In the genomic region with DNA sequence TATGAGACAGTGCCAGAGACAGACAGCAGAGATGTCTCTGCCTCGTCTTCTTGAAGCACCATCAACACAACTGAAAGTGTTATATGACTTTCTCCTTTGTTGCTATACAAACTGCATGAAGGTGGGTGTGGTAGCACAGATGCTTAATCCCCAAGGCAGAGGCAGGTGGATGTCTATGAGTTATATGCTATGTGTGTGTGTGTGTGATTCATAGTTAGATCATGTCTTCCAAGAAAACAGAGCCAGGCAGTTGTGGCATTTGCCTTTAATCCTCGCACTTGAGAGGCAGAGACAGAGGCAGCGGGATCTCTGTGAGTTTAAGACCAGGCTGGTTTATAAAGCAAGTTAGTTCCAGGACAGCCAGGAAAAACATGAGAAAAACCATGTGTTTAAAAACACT, we compare ENCODE assay signal across 16 mouse cellular contexts.
"Had no signal": no experiment of that assay in that cellular context is flagged by ENCODE, and none has a peak within 500 bp of the region (broad histone marks: within the 10 kb centered on the region; RNA-seq: fewer than 3 reads in every experiment).

No protein-coding gene starts in this region.

- ATAC-seq: midbrain, embryonic 13.5 days; midbrain, embryonic 15.5 days had no signal

- H3K36me3 ChIP-seq: midbrain, embryonic 13.5 days; midbrain, embryonic 15.5 days; neural tube, embryonic 12.5 days had no signal

- H3K27ac ChIP-seq: liver, embryonic 14.5 days; macrophage; midbrain, embryonic 13.5 days; midbrain, embryonic 15.5 days; neural tube, embryonic 12.5 days had no signal

- H3K27me3 ChIP-seq: megakaryocyte, embryonic 14.5 days; midbrain, embryonic 13.5 days; midbrain, embryonic 15.5 days; neural tube, embryonic 12.5 days had no signal

- DNase-seq: lung, adult 18-20 months; lung, embryonic 14.5 days; lung, postnatal 10 days; lung, postnatal 36 days; right cerebral cortex, postnatal 14 days; spleen, adult 18-20 months; thymus, adult 18-20 months; thymus, postnatal 14 days; thymus, postnatal 36 days had no signal

- H3K9me3 ChIP-seq: megakaryocyte, embryonic 14.5 days; midbrain, embryonic 13.5 days; midbrain, embryonic 15.5 days; neural tube, embryonic 12.5 days had no signal

- H3K9ac ChIP-seq: liver, embryonic 14.5 days; lung, embryonic 14.5 days; midbrain, embryonic 13.5 days; midbrain, embryonic 15.5 days; neural tube, embryonic 12.5 days had no signal

- H3K4me2 ChIP-seq: lung, embryonic 14.5 days; midbrain, embryonic 11.5 days; midbrain, embryonic 13.5 days; midbrain, embryonic 15.5 days; neural tube, embryonic 12.5 days had no signal

- H3K4me3 ChIP-seq: megakaryocyte, embryonic 14.5 days; midbrain, embryonic 13.5 days; midbrain, embryonic 15.5 days; neural tube, embryonic 12.5 days had no signal
